ENCODE assay signal across 16 mouse cellular contexts in genomic region chr6:118242941-118243340, GRCm38 (mm10).
"Had no signal": no experiment of that assay in that cellular context is flagged by ENCODE, and none has a peak within 500 bp of the region (broad histone marks: within the 10 kb centered on the region; RNA-seq: fewer than 3 reads in every experiment).

No protein-coding gene starts in this region.

- H3K27ac ChIP-seq: neural tube, embryonic 13.5 days; neural tube, embryonic 15.5 days; stomach, embryonic 15.5 days; stomach, postnatal 0 days had no signal

- H3K4me3 ChIP-seq: neural tube, embryonic 13.5 days; neural tube, embryonic 15.5 days; stomach, embryonic 15.5 days had no signal

- DNase-seq: retina, postnatal 1 day; right cerebral cortex, adult 18-20 months; right cerebral cortex, postnatal 14 days; right cerebral cortex, postnatal 25 days; right cerebral cortex, postnatal 4 days; spleen, adult 18-20 months; thymus, adult 18-20 months; thymus, adult 2 months; thymus, postnatal 14 days; thymus, postnatal 25 days; thymus, postnatal 36 days; thymus, postnatal 4 days had no signal

- H3K9me3 ChIP-seq: neural tube, embryonic 13.5 days; neural tube, embryonic 15.5 days; stomach, embryonic 15.5 days had no signal

- H3K27me3 ChIP-seq: neural tube, embryonic 13.5 days; neural tube, embryonic 15.5 days; stomach, embryonic 15.5 days had no signal

- H3K4me1 ChIP-seq: neural tube, embryonic 13.5 days; neural tube, embryonic 15.5 days; stomach, embryonic 15.5 days had no signal

- H3K36me3 ChIP-seq: neural tube, embryonic 13.5 days; neural tube, embryonic 15.5 days; stomach, embryonic 15.5 days had no signal
